Mouse (Mus musculus): ENCODE measurements around the gene Crtac1. TPM values are rescaled to one million over a fixed set of nuclear protein-coding genes. Genes with fewer than 3 reads are reported as not detected.

Crtac1 gene
- polyA plus RNA-seq, 1 experiment from 2014 or later: 14.8 TPM

GRCm38 (mm10) chr19:42321936-42322335, 109.6 kb downstream of the Crtac1 start:
- Histone ChIP-seq H3K27ac (no peak overlapping the region; the same call in 1 of the 2 replicates), H3K9me3 (no peaks in the 10 kb centered on the region), H3K9ac (replicated peaks) (no peak overlapping the region), H3K4me2 (replicated peaks) (no peak overlapping the region), H3K4me1 (replicated peaks) (peaks cover 28% of the 10 kb centered on the region), H3K4me3 (replicated peaks) (no peak overlapping the region), H3K36me3 (no peaks in the 10 kb centered on the region), H3K27me3 (no peaks in the 10 kb centered on the region; the same call in 1 of the 2 replicates)
- ATAC-seq: no peak
- 30% methylated on average over 5 of the region's 5 CpGs for WGBS

- H3K9me3 ChIP-seq: no peaks in the 10 kb centered on the region
- no peak overlapping the region for H3K4me2 ChIP-seq (replicated peaks)
- no peaks in the 10 kb centered on the region for H3K36me3 ChIP-seq
- no peaks in the 10 kb centered on the region; the same call in 1 of the 2 replicates for H3K27me3 ChIP-seq
- H3K9ac ChIP-seq (replicated peaks): no peak overlapping the region
- peak overlapping the region; percentile 66 for H3K27ac ChIP-seq
- 48% methylated on average over 18 of the region's 18 CpGs for WGBS
- peaks cover 42% of the 10 kb centered on the region for H3K4me1 ChIP-seq (replicated peaks)
- H3K4me3 ChIP-seq (replicated peaks): no peak overlapping the region
- ATAC-seq: no peak
Measured at GRCm38 (mm10) chr19:42317648-42318425, 113.7 kb downstream of the Crtac1 start.

- 48% methylated on average over 8 of the region's 8 CpGs for WGBS
- Histone ChIP-seq H3K27me3 (no peaks in the 10 kb centered on the region; the same call in 1 of the 2 replicates), H3K4me3 (replicated peaks) (no peak overlapping the region), H3K36me3 (no peaks in the 10 kb centered on the region), H3K9me3 (no peaks in the 10 kb centered on the region), H3K9ac (replicated peaks) (no peak overlapping the region; the same call in 1 of the 2 replicates), H3K4me2 (replicated peaks) (no peak overlapping the region), H3K27ac (peak overlapping the region; percentile 66), H3K4me1 (replicated peaks) (peaks cover 42% of the 10 kb centered on the region)
- ATAC-seq: peak; percentile 55
Measured at GRCm38 (mm10) chr19:42316998-42317397, 114.6 kb downstream of the Crtac1 start.

- H3K36me3 ChIP-seq: no peaks in the 10 kb centered on the region
- no peak overlapping the region for H3K4me3 ChIP-seq (replicated peaks)
- H3K27ac ChIP-seq: peak overlapping the region; percentile 66
- peaks cover 47% of the 10 kb centered on the region for H3K4me1 ChIP-seq (replicated peaks)
- WGBS: 93% methylated on average over 2 of the region's 2 CpGs
- ATAC-seq: peak; percentile 25; the same call in 1 of the 2 replicates
- H3K4me2 ChIP-seq (replicated peaks): no peak overlapping the region
- H3K9ac ChIP-seq (replicated peaks): no peak overlapping the region
- H3K27me3 ChIP-seq: no peaks in the 10 kb centered on the region; the same call in 1 of the 2 replicates
- H3K9me3 ChIP-seq: no peaks in the 10 kb centered on the region
Measured at GRCm38 (mm10) chr19:42316525-42316924, 115.1 kb downstream of the Crtac1 start.

- H3K27ac ChIP-seq: no peak overlapping the region; the same call in 1 of the 2 replicates
- H3K9me3 ChIP-seq: no peaks in the 10 kb centered on the region
- H3K4me2 ChIP-seq (replicated peaks): no peak overlapping the region
Measured at GRCm38 (mm10) chr19:42315914-42316313, 115.7 kb downstream of the Crtac1 start.

GRCm38 (mm10) chr19:42315070-42315679, 116.4 kb downstream of the Crtac1 start:
- H3K4me1 ChIP-seq (replicated peaks): peaks cover 47% of the 10 kb centered on the region
- H3K9me3 ChIP-seq: no peaks in the 10 kb centered on the region
- H3K27me3 ChIP-seq: no peaks in the 10 kb centered on the region; the same call in 1 of the 2 replicates
- peak; percentile 1; the same call in 1 of the 2 replicates for ATAC-seq
- H3K9ac ChIP-seq (replicated peaks): no peak overlapping the region
- 71% methylated on average over 6 of the region's 6 CpGs for WGBS
- H3K4me2 ChIP-seq (replicated peaks): no peak overlapping the region
- peak overlapping the region; percentile 52; the same call in 1 of the 2 replicates for H3K27ac ChIP-seq
- no peaks in the 10 kb centered on the region for H3K36me3 ChIP-seq
- no peak overlapping the region for H3K4me3 ChIP-seq (replicated peaks)

More at GRCm38 (mm10) chr19:42315914-42316313, 115.7 kb downstream of the Crtac1 start:
- Histone ChIP-seq H3K4me3 (replicated peaks) (no peak overlapping the region), H3K27me3 (no peaks in the 10 kb centered on the region; the same call in 1 of the 2 replicates), H3K9ac (replicated peaks) (no peak overlapping the region), H3K36me3 (no peaks in the 10 kb centered on the region), H3K4me1 (replicated peaks) (peaks cover 47% of the 10 kb centered on the region)
- 11% methylated on average over 1 of the region's 1 CpGs for WGBS
- peak; percentile 76 for ATAC-seq

- no peak for ATAC-seq
- Histone ChIP-seq H3K36me3 (no peaks in the 10 kb centered on the region), H3K4me3 (replicated peaks) (no peak overlapping the region), H3K27me3 (no peaks in the 10 kb centered on the region), H3K9ac (replicated peaks) (no peak overlapping the region), H3K4me2 (replicated peaks) (no peak overlapping the region), H3K27ac (no peak overlapping the region), H3K9me3 (no peaks in the 10 kb centered on the region), H3K4me1 (replicated peaks) (peaks cover 27% of the 10 kb centered on the region)
- 75% methylated on average over 3 of the region's 3 CpGs for WGBS
Measured at GRCm38 (mm10) chr19:42312191-42312590, 119.4 kb downstream of the Crtac1 start.

GRCm38 (mm10) chr19:42311332-42311731, 120.3 kb downstream of the Crtac1 start:
- no peak overlapping the region for H3K4me3 ChIP-seq (replicated peaks)
- WGBS: 51% methylated on average over 2 of the region's 2 CpGs
- no peaks in the 10 kb centered on the region for H3K36me3 ChIP-seq
- H3K4me1 ChIP-seq (replicated peaks): peaks cover 27% of the 10 kb centered on the region
- H3K27ac ChIP-seq: no peak overlapping the region
- H3K9me3 ChIP-seq: no peaks in the 10 kb centered on the region
- no peaks in the 10 kb centered on the region for H3K27me3 ChIP-seq
- no peak for ATAC-seq
- no peak overlapping the region for H3K9ac ChIP-seq (replicated peaks)
- no peak overlapping the region for H3K4me2 ChIP-seq (replicated peaks)

GRCm38 (mm10) chr19:42308931-42309330, 122.7 kb downstream of the Crtac1 start:
- no peaks in the 10 kb centered on the region for H3K36me3 ChIP-seq

GRCm38 (mm10) chr19:42307019-42307418, 124.6 kb downstream of the Crtac1 start:
- 13% methylated on average over 8 of the region's 8 CpGs for WGBS
- no peak overlapping the region for H3K9ac ChIP-seq (replicated peaks)
- ATAC-seq: no peak

More at GRCm38 (mm10) chr19:42308931-42309330, 122.7 kb downstream of the Crtac1 start:
- whole genome bisulfite sequencing: 88% methylated on average over 12 of the region's 12 CpGs
- H3K9ac ChIP-seq (replicated peaks): no peak overlapping the region
- H3K27me3 ChIP-seq: no peaks in the 10 kb centered on the region
- no peak for ATAC-seq
- peaks cover 19% of the 10 kb centered on the region for H3K4me1 ChIP-seq (replicated peaks)
- no peak overlapping the region for H3K4me3 ChIP-seq (replicated peaks)
- H3K9me3 ChIP-seq: no peaks in the 10 kb centered on the region
- H3K4me2 ChIP-seq (replicated peaks): no peak overlapping the region
- no peak overlapping the region for H3K27ac ChIP-seq

GRCm38 (mm10) chr19:42306202-42306601, 125.4 kb downstream of the Crtac1 start:
- no peaks in the 10 kb centered on the region for H3K27me3 ChIP-seq
- H3K4me3 ChIP-seq (replicated peaks): no peak overlapping the region
- 62% methylated on average over 7 of the region's 7 CpGs for WGBS
- no peaks in the 10 kb centered on the region for H3K9me3 ChIP-seq
- H3K4me1 ChIP-seq (replicated peaks): peaks cover 28% of the 10 kb centered on the region
- no peak overlapping the region for H3K27ac ChIP-seq
- ATAC-seq: no peak
- H3K36me3 ChIP-seq: no peaks in the 10 kb centered on the region
- no peak overlapping the region for H3K9ac ChIP-seq (replicated peaks)
- H3K4me2 ChIP-seq (replicated peaks): no peak overlapping the region

More at GRCm38 (mm10) chr19:42307019-42307418, 124.6 kb downstream of the Crtac1 start:
- no peak overlapping the region for H3K4me2 ChIP-seq (replicated peaks)
- no peaks in the 10 kb centered on the region for H3K36me3 ChIP-seq
- H3K9me3 ChIP-seq: no peaks in the 10 kb centered on the region
- H3K27ac ChIP-seq: no peak overlapping the region
- peaks cover 31% of the 10 kb centered on the region for H3K4me1 ChIP-seq (replicated peaks)
- no peaks in the 10 kb centered on the region for H3K27me3 ChIP-seq
- H3K4me3 ChIP-seq (replicated peaks): no peak overlapping the region

GRCm38 (mm10) chr19:42305746-42306145, 125.8 kb downstream of the Crtac1 start:
- no peak for ATAC-seq
- 67% methylated on average over 8 of the region's 8 CpGs for WGBS

More at GRCm38 (mm10) chr19:42305746-42306145, 125.8 kb downstream of the Crtac1 start:
- H3K4me3 ChIP-seq (replicated peaks): no peak overlapping the region
- H3K27ac ChIP-seq: no peak overlapping the region
- H3K27me3 ChIP-seq: no peaks in the 10 kb centered on the region
- H3K4me1 ChIP-seq (replicated peaks): peaks cover 33% of the 10 kb centered on the region
- H3K9me3 ChIP-seq: no peaks in the 10 kb centered on the region
- H3K36me3 ChIP-seq: no peaks in the 10 kb centered on the region
- H3K4me2 ChIP-seq (replicated peaks): no peak overlapping the region
- no peak overlapping the region for H3K9ac ChIP-seq (replicated peaks)

All from midbrain, embryonic 13.5 days (tissue).